Mouse (Mus musculus): Measurements from ENCODE around the gene Fndc1.

Fndc1 gene

DNA sequence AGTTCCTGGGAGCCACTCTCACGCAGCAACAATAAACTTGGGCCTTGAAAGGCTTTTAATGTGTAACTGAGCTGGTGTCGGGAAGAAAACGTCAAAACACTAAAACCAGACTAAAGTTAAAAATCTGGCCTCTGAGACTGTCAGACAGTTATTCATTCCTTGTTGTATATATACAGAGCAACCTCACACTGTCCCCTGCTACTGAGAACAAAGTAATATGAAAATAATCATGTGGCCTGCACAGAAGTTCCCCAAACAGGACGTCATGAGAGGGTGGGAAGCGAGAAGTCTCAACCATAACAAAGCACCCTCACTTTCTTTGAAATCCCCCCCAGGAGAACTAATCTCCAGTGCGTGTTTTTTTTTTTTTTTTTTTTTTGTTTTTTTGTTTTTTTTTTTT is 109.2 kb downstream of the Fndc1 start:
- in situ Hi-C loops (cut with MboI, MseI): no loop called here

DNA sequence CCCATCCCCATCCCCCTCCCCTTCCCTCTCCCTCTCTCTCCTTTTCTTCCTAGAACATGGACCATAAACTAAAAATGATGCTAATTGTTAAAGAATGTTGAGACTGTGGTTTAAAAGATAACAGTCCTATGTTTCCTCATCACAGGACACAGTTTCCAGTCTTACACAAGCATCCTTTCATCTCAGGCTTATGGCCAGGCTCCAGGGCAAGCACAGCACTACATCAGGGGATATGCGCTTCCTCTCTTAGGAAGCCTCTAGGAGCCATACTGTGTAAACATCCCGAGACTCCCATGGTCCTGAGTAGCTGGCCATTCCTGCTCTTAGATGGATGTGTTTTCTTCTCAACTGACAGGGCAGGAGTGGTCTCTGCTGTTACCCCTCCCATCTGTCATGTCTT is 114.1 kb downstream of the Fndc1 start:
- in situ Hi-C loops (cut with MboI, MseI): no loop called here

DNA sequence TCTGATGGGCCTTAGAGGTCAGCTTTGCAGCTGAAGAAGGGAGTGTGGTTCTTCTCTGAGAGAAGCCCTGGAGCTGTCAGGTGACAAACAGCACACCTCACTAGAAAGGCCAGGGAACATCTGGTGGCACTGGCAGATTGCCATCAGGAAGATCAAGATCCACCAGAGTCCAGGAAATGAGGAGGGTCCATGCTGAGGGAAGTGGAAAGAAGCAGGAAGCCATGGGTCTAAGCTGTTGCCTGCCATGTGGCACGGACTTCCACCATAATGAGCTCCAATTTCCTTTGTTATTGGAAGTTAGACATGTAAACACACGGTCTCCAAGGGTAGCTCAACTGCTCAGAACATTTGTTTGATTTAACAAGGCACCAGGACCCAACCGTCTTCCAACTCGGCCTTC is 120.0 kb downstream of the Fndc1 start:
- in situ Hi-C loops (cut with MboI, MseI): no loop called here

DNA sequence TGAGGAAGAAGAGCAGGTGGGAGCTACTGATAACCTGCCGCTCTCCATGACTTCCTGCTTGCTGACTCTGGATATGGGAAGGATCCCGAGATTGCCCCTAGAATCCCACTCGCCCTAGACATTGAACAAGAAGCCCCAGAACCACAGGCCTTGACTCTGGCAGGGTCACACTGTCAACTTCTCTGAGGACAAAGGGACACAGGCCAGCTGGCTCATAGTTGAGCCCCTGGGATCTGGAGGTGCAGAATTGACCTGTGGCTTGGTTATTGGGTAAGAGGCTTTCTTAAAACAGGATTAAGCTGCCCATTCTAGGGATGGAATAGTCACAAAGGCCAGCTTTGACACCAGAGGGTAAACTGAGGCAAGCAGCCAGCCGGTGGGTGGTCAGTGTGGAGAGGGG is 136.8 kb downstream of the Fndc1 start:
- in situ Hi-C loops (cut with MboI, MseI): no loop called here

Measured in T-helper 2 cell (primary cell).